Mouse (Mus musculus) bone marrow macrophage, adult 2 months (primary cell): ENCODE results near the gene Gm17087.

Experiments used
- CTCF ChIP-seq: IDR thresholded peaks from 2 replicates; pipeline ENCODE4 v1.5.1; 2012; ENCODE audit warnings: low read depth, mild to moderate bottlenecking, low read length, moderate library complexity
- POLR2A ChIP-seq: IDR thresholded peaks from 2 replicates; pipeline ENCODE4 v1.6.1; 2012; ENCODE audit warnings: mild to moderate bottlenecking, low read depth, low read length, borderline replicate concordance

DNA sequence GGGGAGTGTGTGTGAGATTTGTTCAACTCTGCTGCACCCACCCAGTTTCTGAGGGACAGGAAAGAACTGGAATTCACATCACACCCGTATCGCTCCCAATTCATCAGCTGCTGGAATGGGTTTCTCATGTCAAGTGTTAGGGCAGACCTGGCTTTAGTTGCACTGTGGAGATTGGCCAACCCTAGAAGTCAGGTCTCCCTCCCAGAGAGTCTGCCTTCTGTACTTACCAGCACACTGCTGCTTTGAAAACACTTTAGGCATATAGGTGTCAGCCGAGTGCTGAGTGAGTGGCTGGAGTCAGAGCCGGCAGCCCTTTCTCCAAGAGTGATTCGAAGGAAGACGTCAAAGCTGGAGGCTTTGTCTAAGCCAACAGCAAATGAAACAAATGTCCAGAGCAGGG lies 10.5 kb downstream of the Gm17087 start:
- TF ChIP-seq POLR2A (no peak), CTCF (no peak)
